Mouse (Mus musculus) frontal cortex, postnatal 10 days (tissue): ENCODE measurements at regions not wholly inside any gene's neighbourhood (a gene's known extent, or its start where the extent isn't known, plus 50 kb on each side); places are given as distances from the start of the nearest gene placed in this dataset.
"Not testable (repeated sequence)": the region's sequence is repeated elsewhere in the genome, so short reads cannot be mapped to it uniquely, and the experiment has no call there.

Experiments used
- DNase-seq, 2 experiments: peaks; one replicate each; pipeline ENCODE4 v3.0.0; 2022; ENCODE audit warnings: low spot score in 2 of 2, mixed read lengths in 1 of 2

DNA sequence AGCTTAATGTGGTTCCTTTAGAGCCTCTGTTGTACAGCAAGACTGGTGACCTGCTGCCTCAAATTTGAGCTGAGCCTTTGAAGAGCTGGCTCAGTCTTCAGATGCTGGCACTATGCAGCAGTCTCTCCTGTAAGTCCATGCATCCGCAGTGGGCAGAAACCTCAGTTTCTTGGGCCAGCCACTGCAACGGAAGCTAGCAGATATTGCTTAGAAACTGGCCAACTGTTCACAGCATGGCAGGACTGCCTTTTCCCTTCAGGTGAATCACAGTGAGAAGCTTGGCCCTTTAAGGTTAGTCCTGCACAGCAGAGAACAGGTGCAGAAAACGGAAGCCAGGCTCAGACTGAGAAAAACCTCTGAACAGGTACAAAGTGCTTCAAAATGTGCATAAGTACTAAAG lies 1976.8 kb upstream of the G6pd2 start:
- no peak for DNase-seq

DNA sequence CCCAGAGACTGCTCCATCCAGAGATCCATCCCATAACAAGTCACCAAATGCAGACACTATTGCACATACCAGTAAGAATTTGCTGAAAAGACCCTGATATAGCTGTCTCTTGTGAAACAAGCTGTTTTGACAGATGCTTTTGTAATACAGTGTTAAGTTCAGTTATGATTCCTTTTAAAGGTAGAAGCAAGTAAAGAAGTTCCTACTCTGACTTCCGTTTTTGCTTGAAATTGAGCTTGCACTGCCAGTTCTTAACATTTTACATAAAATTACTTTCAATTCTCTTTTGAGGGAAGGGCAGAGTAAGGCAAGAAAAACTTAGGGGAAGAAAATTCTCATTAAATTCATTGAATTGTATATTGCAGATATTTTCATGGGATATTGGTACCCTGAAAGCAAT lies 1962.9 kb upstream of the G6pd2 start:
- DNase-seq: no peak

DNA sequence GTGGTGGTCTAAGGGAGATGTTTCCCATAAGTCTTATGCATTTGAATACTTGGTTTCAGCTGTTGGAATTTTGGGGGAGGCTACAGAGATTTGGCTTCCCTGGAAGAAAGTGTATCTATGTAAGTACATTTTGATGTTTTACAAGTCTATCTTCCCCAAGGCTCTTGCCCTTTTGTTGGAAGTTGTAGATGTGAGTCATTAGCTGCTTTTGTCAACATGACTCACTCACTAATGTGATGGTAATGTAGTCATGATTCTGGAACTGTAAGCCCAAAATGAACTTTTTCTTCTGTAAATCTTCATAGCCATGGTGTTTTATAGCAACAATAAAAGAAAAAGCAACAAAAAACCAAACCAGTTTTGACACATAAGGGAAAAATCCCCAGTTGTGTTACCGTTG lies 1961.0 kb upstream of the G6pd2 start:
- DNase-seq: no peak

DNA sequence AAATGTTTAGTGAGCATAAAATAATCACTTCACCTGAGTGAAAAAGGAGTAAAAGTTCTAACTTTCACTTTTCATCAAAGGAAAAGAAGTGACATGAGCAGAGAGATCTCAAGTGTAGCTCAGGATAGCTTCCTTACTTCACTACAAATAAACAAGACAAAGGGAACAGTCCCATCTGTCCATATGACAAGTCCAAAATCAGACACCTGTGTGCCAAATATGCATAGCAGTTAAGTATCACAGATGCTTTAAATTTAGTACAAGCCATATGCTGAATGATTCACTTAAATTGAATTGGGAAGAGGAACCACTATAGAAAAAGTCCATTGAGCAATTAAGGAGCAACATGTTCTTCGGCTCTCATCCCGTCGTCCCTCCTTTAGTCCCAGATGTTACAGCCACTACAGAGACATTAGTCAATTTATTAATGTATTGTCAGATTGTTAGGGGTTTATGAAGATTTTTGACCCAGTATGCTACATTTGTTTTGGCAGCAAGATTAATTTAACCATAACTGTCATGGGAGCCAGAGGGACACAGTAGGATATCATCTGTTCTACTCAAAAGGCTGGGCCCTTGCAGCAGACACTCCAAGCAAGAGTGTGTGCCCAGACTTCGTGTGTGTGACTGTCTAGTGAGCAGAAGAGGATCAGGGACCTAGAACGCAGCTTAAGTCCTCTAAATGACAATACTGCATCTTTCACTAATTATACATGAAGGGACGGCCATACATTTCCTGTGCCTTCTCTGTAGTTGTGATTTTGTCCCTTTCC lies 1914.5 kb upstream of the G6pd2 start:
- no peak for DNase-seq

- DNase-seq: no peak
Measured at GRCm38 (mm10) chr5:59921910-59922309, 1886.7 kb upstream of the G6pd2 start.

- no peak for DNase-seq
Measured at GRCm38 (mm10) chr5:59940861-59941260, 1867.8 kb upstream of the G6pd2 start.

DNA sequence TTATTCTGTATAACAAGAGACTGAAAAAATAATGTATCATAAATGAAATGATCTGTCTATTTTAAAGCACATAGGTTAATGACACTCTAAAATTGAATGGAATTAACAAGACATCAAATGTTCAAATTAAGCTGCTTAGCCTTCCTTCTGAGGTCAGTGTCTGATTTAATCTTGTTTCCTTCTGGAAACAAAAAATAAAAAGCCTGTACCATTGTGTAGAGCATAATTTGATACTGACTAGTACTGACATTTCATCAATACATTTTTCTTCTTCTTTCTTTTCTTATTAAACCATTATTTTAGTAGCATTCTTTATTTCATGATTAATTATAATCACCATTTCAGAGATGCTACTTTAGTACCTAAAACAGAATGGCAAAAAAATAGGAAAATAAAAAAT lies 1862.9 kb upstream of the G6pd2 start:
- no peak for DNase-seq

DNA sequence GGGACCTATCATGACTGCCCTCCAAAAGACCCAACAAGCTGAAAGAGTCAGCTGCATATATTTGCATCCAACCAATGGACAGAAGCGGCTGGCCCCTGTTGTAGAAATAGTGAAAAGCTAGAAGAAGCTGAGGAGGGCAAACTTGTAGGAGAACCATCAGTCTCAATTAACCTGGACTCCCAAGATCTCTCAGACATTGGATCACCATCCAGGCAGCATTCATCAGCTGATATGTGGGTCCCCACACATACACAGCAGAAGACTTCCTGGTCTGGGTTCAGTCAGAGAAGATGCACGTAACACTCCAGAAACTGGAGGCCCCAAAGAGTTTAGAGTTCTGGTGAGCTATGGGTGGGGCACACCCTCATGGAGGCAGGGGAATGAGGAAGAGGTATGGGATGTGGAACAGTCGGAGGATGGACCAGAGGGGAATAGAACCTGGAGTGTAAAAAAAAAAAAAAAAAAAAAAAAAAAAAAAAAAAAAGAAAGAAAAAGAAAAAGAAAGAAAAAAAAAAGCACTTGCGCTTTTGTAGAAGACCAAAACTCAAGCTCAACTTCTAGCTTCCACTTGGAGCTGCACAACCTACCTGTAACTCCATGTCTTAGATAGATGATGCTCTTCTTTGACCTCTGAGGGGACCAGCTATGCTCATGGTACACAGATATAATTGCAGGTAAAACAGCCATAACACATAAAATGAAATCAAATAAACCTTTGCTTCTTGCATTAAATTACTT lies 1860.6 kb upstream of the G6pd2 start:
- no peak for DNase-seq

GRCm38 (mm10) chr5:59956240-59956639 lies 1852.4 kb upstream of the G6pd2 start:
- DNase-seq: not testable (repeated sequence)

- DNase-seq: peak; percentile 11 to 34
Measured at GRCm38 (mm10) chr5:59996698-59997097, 1811.9 kb upstream of the G6pd2 start.

DNA sequence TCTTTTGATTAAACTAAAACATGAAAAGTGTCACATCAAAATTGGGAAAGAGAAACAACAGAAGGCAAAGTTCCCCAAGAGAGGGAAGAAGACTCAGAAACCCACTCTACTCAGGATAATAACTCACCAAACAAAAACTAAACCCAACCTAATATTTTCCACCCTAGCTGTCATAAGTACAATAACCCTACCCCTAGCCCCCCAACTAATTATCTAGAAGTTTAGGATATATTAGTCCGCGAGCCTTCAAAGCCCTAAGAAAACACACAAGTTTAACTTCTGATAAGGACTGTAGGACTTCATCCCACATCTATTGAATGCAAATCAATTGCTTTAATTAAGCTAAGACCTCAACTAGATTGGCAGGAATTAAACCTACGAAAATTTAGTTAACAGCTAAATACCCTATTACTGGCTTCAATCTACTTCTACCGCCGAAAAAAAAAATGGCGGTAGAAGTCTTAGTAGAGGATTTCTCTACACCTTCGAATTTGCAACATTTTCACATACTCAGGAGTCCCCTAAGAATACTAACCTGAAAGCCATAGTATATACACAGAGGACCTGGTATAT lies 1765.9 kb upstream of the G6pd2 start:
- not testable (repeated sequence) for DNase-seq

GRCm38 (mm10) chr5:60049053-60049452 lies 1759.6 kb upstream of the G6pd2 start:
- no peak for DNase-seq

GRCm38 (mm10) chr5:60061178-60061577 lies 1747.4 kb upstream of the G6pd2 start:
- DNase-seq: no peak
